Mouse (Mus musculus) forebrain, embryonic 16.5 days (tissue): ENCODE data around the gene Mrpl23. TPM values are rescaled to one million over a fixed set of nuclear protein-coding genes. Genes with fewer than 3 reads are reported as not detected.
A peak's percentile ranks its signal among the peaks of the same experiment; 100 is the strongest.

Experiments used
- ATAC-seq: fragments of 200-750 bp; cut with Nextera tagmentation; 2 replicates; pipeline ENCODE4 v1.8.0; 2017; ENCODE audit warnings: mild to moderate bottlenecking, moderate library complexity
- H3K27ac ChIP-seq: fragments of 300-500 bp; sonication (generic); 2 replicates; pipeline ENCODE4 v1.5.1; 2014; ENCODE audit warnings: low read length, control low read depth
- H3K27me3 ChIP-seq: fragments of 300-500 bp; sonication (generic); replicated peaks from 2 replicates; pipeline ENCODE4 v1.6.1; 2014; ENCODE audit warnings: low read length; ENCODE audit not compliant: control insufficient read depth, insufficient read depth
- H3K36me3 ChIP-seq: fragments of 300-500 bp; sonication (generic); 2 replicates; pipeline ENCODE4 v1.6.1; 2014; ENCODE audit not compliant: control insufficient read depth, insufficient read depth
- H3K4me1 ChIP-seq: fragments of 300-500 bp; sonication (generic); replicated peaks from 2 replicates; pipeline ENCODE4 v1.6.1; 2014; ENCODE audit warnings: low read length; ENCODE audit not compliant: control insufficient read depth, insufficient read depth
- H3K4me2 ChIP-seq: fragments of 300-500 bp; sonication (generic); 2 replicates; pipeline ENCODE4 v1.6.1; 2014; ENCODE audit warnings: mild to moderate bottlenecking, low read length, control low read depth
- H3K4me3 ChIP-seq: fragments of 300-500 bp; sonication (generic); replicated peaks from 2 replicates; pipeline ENCODE4 v1.5.1; 2014; ENCODE audit warnings: mild to moderate bottlenecking, low read length, control low read depth
- H3K9ac ChIP-seq: fragments of 300-500 bp; sonication (generic); replicated peaks from 2 replicates; pipeline ENCODE4 v1.6.1; 2014; ENCODE audit warnings: low read depth, low read length, control low read depth
- H3K9me3 ChIP-seq: fragments of 300-500 bp; sonication (generic); 2 replicates; pipeline ENCODE4 v1.6.1; 2016; ENCODE audit warnings: low read length; ENCODE audit not compliant: control insufficient read depth
- WGBS: fragments of 180-500 bp; shearing (Covaris S2); extraction: QIAGEN DNeasy Blood & Tissue Kit; methylation state at CpG from one replicate; pipeline ENCODE4 v1.1.7; 2014; 5-methylcytosine and 5-hydroxymethylcytosine counted together
- polyA plus RNA-seq: library from polyadenylated mRNA; unstranded; fragments of >200 nt; fragmentation: Nextera tagmentation; extraction: Ambion mirVana; gene quantifications from 2 replicates; pipeline ENCODE4 v1.2.1, GENCODE M21; 2015

Gene Mrpl23
- polyA plus RNA-seq, 1 experiment from 2014 or later: 23.0 TPM

- Histone ChIP-seq H3K36me3 (no peaks in the 10 kb centered on the region), H3K9me3 (no peaks in the 10 kb centered on the region), H3K27ac (no peak overlapping the region), H3K27me3 (no peaks in the 10 kb centered on the region), H3K4me2 (no peak overlapping the region), H3K4me3 (no peak overlapping the region), H3K9ac (no peak overlapping the region), H3K4me1 (no peaks in the 10 kb centered on the region)
- no peak for ATAC-seq
- WGBS: 78% methylated on average over 3 of the region's 3 CpGs
Observed at GRCm38 (mm10) chr7:142574155-142574660, 41.7 kb downstream of the Mrpl23 start.

GRCm38 (mm10) chr7:142574826-142575351 is 42.4 kb downstream of the Mrpl23 start:
- Histone ChIP-seq H3K27me3 (no peaks in the 10 kb centered on the region), H3K9me3 (no peaks in the 10 kb centered on the region), H3K27ac (no peak overlapping the region), H3K36me3 (no peaks in the 10 kb centered on the region), H3K4me2 (no peak overlapping the region), H3K4me1 (no peaks in the 10 kb centered on the region), H3K4me3 (no peak overlapping the region), H3K9ac (no peak overlapping the region)
- ATAC-seq: no peak
- WGBS: 91% methylated on average over 9 of the region's 9 CpGs

GRCm38 (mm10) chr7:142575491-142575890 is 43.0 kb downstream of the Mrpl23 start:
- Histone ChIP-seq H3K27ac (no peak overlapping the region), H3K4me2 (no peak overlapping the region), H3K27me3 (no peaks in the 10 kb centered on the region), H3K4me3 (no peak overlapping the region), H3K9ac (no peak overlapping the region), H3K36me3 (no peaks in the 10 kb centered on the region), H3K9me3 (0 out of 2 replicates have a peak, but pooled peaks cover 3% of the 10 kb centered on the region), H3K4me1 (no peaks in the 10 kb centered on the region)
- WGBS: 93% methylated on average over 12 of the region's 12 CpGs
- ATAC-seq: no peak

GRCm38 (mm10) chr7:142575971-142576370 is 43.5 kb downstream of the Mrpl23 start:
- Histone ChIP-seq H3K4me1 (peaks cover 2% of the 10 kb centered on the region; the same call in 1 of the 2 replicates), H3K4me2 (no peak overlapping the region), H3K36me3 (no peaks in the 10 kb centered on the region), H3K27ac (no peak overlapping the region), H3K9ac (no peak overlapping the region), H3K4me3 (no peak overlapping the region), H3K27me3 (no peaks in the 10 kb centered on the region), H3K9me3 (0 out of 2 replicates have a peak, but pooled peaks cover 3% of the 10 kb centered on the region)
- ATAC-seq: no peak
- 89% methylated on average over 5 of the region's 5 CpGs for WGBS

GRCm38 (mm10) chr7:142576472-142577326 is 44.2 kb downstream of the Mrpl23 start:
- H3K36me3 ChIP-seq: no peaks in the 10 kb centered on the region
- H3K4me3 ChIP-seq: no peak overlapping the region
- WGBS: 91% methylated on average over 25 of the region's 25 CpGs
- no peak overlapping the region for H3K4me2 ChIP-seq
- 0 out of 2 replicates have a peak, but pooled peaks cover 5% of the 10 kb centered on the region for H3K9me3 ChIP-seq
- no peak overlapping the region for H3K27ac ChIP-seq
- H3K9ac ChIP-seq: no peak overlapping the region
- no peak for ATAC-seq
- H3K27me3 ChIP-seq: no peaks in the 10 kb centered on the region
- peaks cover 7% of the 10 kb centered on the region for H3K4me1 ChIP-seq

GRCm38 (mm10) chr7:142577806-142578423 is 45.4 kb downstream of the Mrpl23 start:
- WGBS: 48% methylated on average over 26 of the region's 26 CpGs
- Histone ChIP-seq H3K9ac (no peak overlapping the region), H3K4me1 (peaks cover 7% of the 10 kb centered on the region), H3K4me2 (peak overlapping the region; percentile 32), H3K27me3 (no peaks in the 10 kb centered on the region), H3K36me3 (no peaks in the 10 kb centered on the region), H3K9me3 (0 out of 2 replicates have a peak, but pooled peaks cover 5% of the 10 kb centered on the region), H3K4me3 (no peak overlapping the region; the same call in 1 of the 2 replicates), H3K27ac (no peak overlapping the region)
- ATAC-seq: peak; percentile 48; the same call in 1 of the 2 replicates

GRCm38 (mm10) chr7:142579069-142579468 is 46.6 kb downstream of the Mrpl23 start:
- peaks cover 7% of the 10 kb centered on the region for H3K4me1 ChIP-seq
- H3K36me3 ChIP-seq: no peaks in the 10 kb centered on the region
- 0 out of 2 replicates have a peak, but pooled peaks cover 5% of the 10 kb centered on the region for H3K9me3 ChIP-seq
- H3K4me3 ChIP-seq: no peak overlapping the region
- ATAC-seq: no peak
- H3K27me3 ChIP-seq: no peaks in the 10 kb centered on the region
- no peak overlapping the region for H3K9ac ChIP-seq
- no peak overlapping the region for H3K27ac ChIP-seq
- WGBS: 55% methylated on average over 5 of the region's 5 CpGs
- no peak overlapping the region for H3K4me2 ChIP-seq

GRCm38 (mm10) chr7:142580121-142580879 is 47.8 kb downstream of the Mrpl23 start:
- peak overlapping the region; percentile 43 for H3K9ac ChIP-seq
- WGBS: 45% methylated on average over 26 of the region's 26 CpGs

More at GRCm38 (mm10) chr7:142580121-142580879, 47.8 kb downstream of the Mrpl23 start:
- peak overlapping the region; percentile 41 for H3K4me3 ChIP-seq
- ATAC-seq: peak; percentile 80
- peaks cover 7% of the 10 kb centered on the region for H3K4me1 ChIP-seq
- H3K4me2 ChIP-seq: peak overlapping the region; percentile 72
- no peak overlapping the region for H3K27ac ChIP-seq
- 0 out of 2 replicates have a peak, but pooled peaks cover 5% of the 10 kb centered on the region for H3K9me3 ChIP-seq
- H3K27me3 ChIP-seq: no peaks in the 10 kb centered on the region
- H3K36me3 ChIP-seq: no peaks in the 10 kb centered on the region
